Mouse (Mus musculus) liver, postnatal 0 days (tissue): ENCODE data around the gene Cldn3. TPM values are rescaled to one million over a fixed set of nuclear protein-coding genes. Genes with fewer than 3 reads are reported as not detected.

ENCODE experiments used
- ATAC-seq: fragments of 200-750 bp; cut with Nextera tagmentation; 2 replicates; pipeline ENCODE4 v1.8.0; 2017; ENCODE audit warnings: mild to moderate bottlenecking, moderate library complexity
- DNase-seq: peaks from one replicate; pipeline ENCODE4 v3.0.0-alpha.2; 2016
- H3K27ac ChIP-seq: fragments of 300-500 bp; sonication (generic); 2 replicates; pipeline ENCODE4 v1.5.1; 2014; ENCODE audit warnings: antibody characterized with exemption, moderate library complexity, mild to moderate bottlenecking, low read depth
- H3K27me3 ChIP-seq: fragments of 300-500 bp; sonication (generic); 2 replicates; pipeline ENCODE4 v1.6.1; 2014; ENCODE audit warnings: low read length, control low read depth, mixed read lengths; ENCODE audit not compliant: insufficient read depth
- H3K36me3 ChIP-seq: fragments of 300-500 bp; sonication (generic); replicated peaks from 2 replicates; pipeline ENCODE4 v1.6.1; 2014; ENCODE audit warnings: mild to moderate bottlenecking, control low read depth, low read length, moderate library complexity, mixed read lengths; ENCODE audit not compliant: insufficient read depth
- H3K4me1 ChIP-seq: fragments of 300-500 bp; sonication (generic); 2 replicates; pipeline ENCODE4 v1.6.1; 2014; ENCODE audit warnings: antibody characterized with exemption, mild to moderate bottlenecking, control low read depth; ENCODE audit not compliant: insufficient read depth
- H3K4me2 ChIP-seq: fragments of 300-500 bp; sonication (generic); 2 replicates; pipeline ENCODE4 v1.6.1; 2014; ENCODE audit warnings: low read depth, mild to moderate bottlenecking, low read length, moderate library complexity, mixed read lengths
- H3K4me3 ChIP-seq: fragments of 300-500 bp; sonication (generic); 2 replicates; pipeline ENCODE4 v1.5.1; 2014; ENCODE audit warnings: low read depth, low read length
- H3K9ac ChIP-seq: fragments of 300-500 bp; sonication (generic); replicated peaks from 2 replicates; pipeline ENCODE4 v1.6.1; 2014; ENCODE audit warnings: mild to moderate bottlenecking, moderate library complexity
- H3K9me3 ChIP-seq: fragments of 300-500 bp; sonication (generic); 2 replicates; pipeline ENCODE4 v1.6.1; 2016; ENCODE audit warnings: mild to moderate bottlenecking, control low read depth, low read length, mixed read lengths
- CTCF ChIP-seq: sonication (generic); IDR thresholded peaks from 2 replicates; pipeline ENCODE4 v1.5.1; 2016; ENCODE audit warnings: antibody characterized with exemption, low read depth
- EP300 ChIP-seq: IDR thresholded peaks from 2 replicates; pipeline ENCODE4 v1.6.1; 2016; ENCODE audit warnings: antibody characterized with exemption, low read depth, mild to moderate bottlenecking
- WGBS: fragments of 180-500 bp; shearing (Covaris S2); extraction: QIAGEN DNeasy Blood & Tissue Kit; methylation state at CpG from one replicate; pipeline ENCODE4 v1.1.7; 2014; ENCODE audit not compliant: insufficient replicate concordance; 5-methylcytosine and 5-hydroxymethylcytosine counted together
- polyA plus RNA-seq: library from polyadenylated mRNA; unstranded; fragments of >200 nt; fragmentation: Nextera tagmentation; extraction: Ambion mirVana; gene quantifications from 2 replicates; pipeline ENCODE4 v1.2.1, GENCODE M21; 2015

Gene Cldn3
- polyA plus RNA-seq, 1 experiment from 2014 or later, result 65.0 TPM

GRCm38 (mm10) chr5:134944179-134944578 lies 41.8 kb upstream of the Cldn3 start:
- DNase-seq (no peak), ATAC-seq (no peak)
- TF ChIP-seq CTCF, result no peak
- H3K4me3 ChIP-seq, result no peak overlapping the region
- no peak overlapping the region for H3K27ac ChIP-seq
- H3K9ac ChIP-seq, result no peak overlapping the region
- H3K9me3 ChIP-seq, result no peaks in the 10 kb centered on the region
- no peak overlapping the region for H3K4me2 ChIP-seq
- peaks cover 23% of the 10 kb centered on the region for H3K4me1 ChIP-seq
- no peaks in the 10 kb centered on the region for H3K27me3 ChIP-seq
- WGBS, result 53% methylated on average over 5 of the region's 5 CpGs
- H3K36me3 ChIP-seq, result no peaks in the 10 kb centered on the region

DNA sequence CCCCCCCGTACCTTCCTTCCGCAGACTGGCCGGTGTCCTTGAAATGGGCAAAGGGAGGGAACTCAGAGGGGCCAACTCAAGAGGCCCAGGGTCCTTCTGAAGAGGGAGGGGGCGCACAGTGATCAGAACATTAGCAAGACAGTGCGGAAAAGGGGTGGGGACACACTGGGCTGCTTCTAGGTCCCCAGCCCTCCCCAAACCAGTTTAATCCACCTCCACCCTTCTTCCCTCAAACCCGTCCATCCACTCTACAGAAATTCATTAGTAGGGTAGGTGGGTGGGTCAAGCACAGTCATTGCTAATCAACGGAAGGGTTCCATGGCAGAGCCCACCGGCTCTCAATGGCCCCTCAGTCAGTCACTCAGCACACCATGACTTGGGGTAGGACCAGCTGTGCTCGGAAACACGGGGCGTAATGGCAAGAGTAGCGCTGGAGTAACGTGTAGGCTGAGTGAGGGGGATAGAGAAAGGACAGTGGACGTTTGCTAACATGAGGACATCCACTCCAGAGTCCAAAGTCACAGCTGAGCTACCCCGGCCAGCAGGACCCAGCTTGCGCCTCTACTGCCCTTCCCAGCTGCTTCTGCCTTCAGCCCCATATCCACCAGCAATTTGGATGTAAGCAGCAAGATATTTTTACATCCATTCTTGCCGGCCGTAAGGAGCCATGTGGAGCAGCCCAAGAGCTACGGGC lies 40.6 kb upstream of the Cldn3 start:
- Histone ChIP-seq H3K4me1 (peaks cover 23% of the 10 kb centered on the region), H3K4me2 (peak overlapping the region; percentile 32; the same call in 1 of the 2 replicates), H3K36me3 (no peaks in the 10 kb centered on the region), H3K9me3 (no peaks in the 10 kb centered on the region), H3K9ac (no peak overlapping the region; the same call in 1 of the 2 replicates), H3K27me3 (no peaks in the 10 kb centered on the region), H3K27ac (no peak overlapping the region), H3K4me3 (no peak overlapping the region)
- 55% methylated on average over 17 of the region's 19 CpGs for WGBS
- TF ChIP-seq CTCF, result no peak
- TF ChIP-seq EP300, result no peak
- DNase-seq, result no peak
- peak; percentile 68 for ATAC-seq

GRCm38 (mm10) chr5:134946063-134946856 lies 39.8 kb upstream of the Cldn3 start:
- TF ChIP-seq EP300 (no peak), CTCF (no peak)
- no peak overlapping the region for H3K4me3 ChIP-seq

GRCm38 (mm10) chr5:134946857-134947255 lies 39.2 kb upstream of the Cldn3 start, which contains the start of gene Cldn4:
Cldn4 (minus strand) TSS chr5:134946934.
- WGBS, result 54% methylated on average over 11 of the region's 11 CpGs
- H3K27ac ChIP-seq, result no peak within 1 kb of the TSS

More at GRCm38 (mm10) chr5:134946063-134946856, 39.8 kb upstream of the Cldn3 start:
- no peak for ATAC-seq
- WGBS, result 55% methylated on average over 43 of the region's 43 CpGs
- Histone ChIP-seq H3K36me3 (no peaks in the 10 kb centered on the region), H3K9ac (no peak overlapping the region), H3K4me1 (peaks cover 29% of the 10 kb centered on the region), H3K4me2 (no peak overlapping the region), H3K27me3 (no peaks in the 10 kb centered on the region), H3K9me3 (no peaks in the 10 kb centered on the region), H3K27ac (no peak overlapping the region)
- DNase-seq, result no peak

GRCm38 (mm10) chr5:134947420-134948084 lies 38.5 kb upstream of the Cldn3 start:
- H3K4me3 ChIP-seq, result no peak overlapping the region
- H3K36me3 ChIP-seq, result no peaks in the 10 kb centered on the region
- H3K4me1 ChIP-seq, result peaks cover 33% of the 10 kb centered on the region
- WGBS, result 38% methylated on average over 5 of the region's 5 CpGs
- no peak overlapping the region for H3K4me2 ChIP-seq
- no peak overlapping the region for H3K27ac ChIP-seq
- no peaks in the 10 kb centered on the region for H3K27me3 ChIP-seq
- TF ChIP-seq CTCF (no peak), EP300 (no peak)
- no peak for DNase-seq
- no peak for ATAC-seq
- no peak overlapping the region for H3K9ac ChIP-seq
- no peaks in the 10 kb centered on the region for H3K9me3 ChIP-seq

More at GRCm38 (mm10) chr5:134946857-134947255, 39.2 kb upstream of the Cldn3 start, which contains the start of gene Cldn4:
- no peak for ATAC-seq
- no peak within 1 kb of the TSS for H3K4me3 ChIP-seq
- no peaks in the 10 kb centered on the region for H3K27me3 ChIP-seq
- no peak within 1 kb of the TSS for H3K9ac ChIP-seq
- TF ChIP-seq EP300 (no peak), CTCF (no peak)
- H3K36me3 ChIP-seq, result no peaks in the 10 kb centered on the region
- DNase-seq, result no peak
- no peaks in the 10 kb centered on the region for H3K9me3 ChIP-seq
- H3K4me1 ChIP-seq, result peaks cover 33% of the 10 kb centered on the region
- peak within 1 kb of the TSS; percentile 32; the same call in 1 of the 2 replicates for H3K4me2 ChIP-seq

DNA sequence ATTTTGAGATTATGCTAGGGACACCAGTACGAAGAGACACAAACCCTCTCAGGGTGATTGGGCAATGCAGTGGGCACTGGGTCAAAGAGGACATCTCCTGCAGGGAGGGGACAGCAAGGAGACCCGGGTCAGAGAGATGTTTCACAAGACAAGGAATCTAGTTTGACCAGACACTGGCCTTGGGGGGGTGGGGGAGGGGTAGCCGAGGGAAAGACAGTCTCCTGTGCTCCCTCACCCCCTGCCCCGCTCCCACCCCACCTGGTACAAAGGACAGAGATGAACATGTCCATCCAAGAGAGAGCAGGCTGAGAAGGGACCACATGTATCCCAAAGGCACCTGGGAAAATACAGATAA lies 38.0 kb upstream of the Cldn3 start:
- H3K27ac ChIP-seq, result no peak overlapping the region
- TF ChIP-seq CTCF, result no peak
- TF ChIP-seq EP300, result no peak
- ATAC-seq (no peak), DNase-seq (no peak)
- no peaks in the 10 kb centered on the region for H3K27me3 ChIP-seq
- H3K4me1 ChIP-seq, result peaks cover 33% of the 10 kb centered on the region
- no peak overlapping the region for H3K4me2 ChIP-seq
- no peak overlapping the region for H3K9ac ChIP-seq
- H3K9me3 ChIP-seq, result no peaks in the 10 kb centered on the region
- 30% methylated on average over 4 of the region's 4 CpGs for WGBS
- no peak overlapping the region for H3K4me3 ChIP-seq
- H3K36me3 ChIP-seq, result no peaks in the 10 kb centered on the region
